Mouse (Mus musculus) A20 (cell line): ENCODE measurements at regions not wholly inside any gene's neighbourhood (a gene's known extent, or its start where the extent isn't known, plus 50 kb on each side); places are given as distances from the start of the nearest gene placed in this dataset.

Experiments
- DNase-seq: peaks from one replicate; pipeline ENCODE4 v3.0.0-alpha.2; 2011; ENCODE audit warnings: low read depth, low spot score

DNA sequence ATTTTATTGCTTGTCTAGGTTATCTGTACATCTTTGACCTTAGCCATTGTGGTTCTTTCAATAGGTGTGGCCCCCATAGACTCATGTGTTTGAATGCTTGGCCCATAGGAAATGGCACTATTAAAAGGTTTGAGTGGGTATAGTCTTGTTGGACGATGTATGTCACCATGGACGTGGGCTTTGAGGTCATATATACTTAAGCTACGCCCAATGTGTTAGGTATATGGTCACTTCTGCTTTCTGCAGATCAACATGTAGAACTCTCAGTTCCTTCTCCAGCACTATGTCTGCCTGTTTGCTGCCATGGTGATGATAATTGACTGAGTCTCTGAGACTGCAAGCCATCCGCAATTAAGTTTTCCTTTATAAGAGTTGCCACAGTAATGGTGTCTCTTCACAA is 366.8 kb downstream of the Epha4 start:
- DNase-seq = no peak

DNA sequence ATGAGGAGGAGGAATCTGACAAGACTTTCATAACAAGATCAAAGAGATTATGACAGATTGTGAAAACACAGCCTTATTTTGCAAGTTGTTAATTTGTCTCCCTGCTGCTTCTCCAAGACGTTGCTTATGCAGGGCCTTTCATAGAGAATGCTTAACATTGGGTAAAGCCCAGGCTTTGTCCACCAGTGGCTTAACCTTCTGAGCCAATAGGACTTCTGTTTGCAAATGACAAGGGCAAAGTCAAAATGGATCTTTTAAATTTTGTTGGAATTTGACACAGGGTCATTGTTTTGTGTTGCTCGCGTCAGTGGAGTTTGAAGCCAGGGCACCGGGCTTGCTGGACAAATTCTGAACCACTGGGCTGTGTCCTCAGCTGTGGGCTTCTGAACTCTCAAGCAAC is 346.6 kb downstream of the Epha4 start:
- DNase-seq = no peak

DNA sequence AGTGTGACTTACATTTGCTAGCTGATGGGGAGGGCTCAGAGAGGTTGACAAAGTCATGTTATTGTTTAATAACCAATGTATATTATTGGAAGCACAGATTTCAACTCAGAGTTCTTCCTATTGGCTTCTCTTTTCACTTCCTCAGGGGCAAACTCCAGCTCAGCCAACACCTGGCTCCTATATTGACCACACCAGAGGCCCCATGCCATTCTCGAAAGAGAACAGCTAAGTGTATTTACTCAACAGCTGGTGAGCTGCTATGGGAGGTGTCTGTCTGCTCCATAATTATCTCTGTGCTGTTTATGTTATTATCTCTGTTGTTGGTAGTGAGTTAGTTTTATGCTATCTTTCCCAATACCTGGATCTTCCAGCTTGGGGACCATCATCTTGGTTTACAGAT is 342.4 kb downstream of the Epha4 start:
- DNase-seq = no peak

DNA sequence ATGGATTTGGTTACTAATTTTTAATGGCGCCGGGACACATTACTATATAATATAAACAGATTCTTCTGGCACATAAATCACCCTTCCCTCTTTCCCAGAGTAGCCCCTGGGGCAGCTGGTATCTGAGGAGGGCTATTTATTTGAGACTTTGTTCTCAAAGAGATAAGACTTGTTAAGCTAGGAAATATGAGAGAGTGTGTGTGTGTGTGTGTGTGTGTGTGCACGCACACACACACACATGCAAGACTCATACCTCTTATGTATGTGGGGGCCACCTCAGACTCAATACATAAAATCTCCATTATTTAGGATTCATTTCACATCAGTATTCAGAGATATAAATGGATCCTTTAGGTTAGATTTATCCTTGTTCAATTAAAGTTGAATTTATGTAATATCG is 340.1 kb downstream of the Epha4 start:
- no peak for DNase-seq

DNA sequence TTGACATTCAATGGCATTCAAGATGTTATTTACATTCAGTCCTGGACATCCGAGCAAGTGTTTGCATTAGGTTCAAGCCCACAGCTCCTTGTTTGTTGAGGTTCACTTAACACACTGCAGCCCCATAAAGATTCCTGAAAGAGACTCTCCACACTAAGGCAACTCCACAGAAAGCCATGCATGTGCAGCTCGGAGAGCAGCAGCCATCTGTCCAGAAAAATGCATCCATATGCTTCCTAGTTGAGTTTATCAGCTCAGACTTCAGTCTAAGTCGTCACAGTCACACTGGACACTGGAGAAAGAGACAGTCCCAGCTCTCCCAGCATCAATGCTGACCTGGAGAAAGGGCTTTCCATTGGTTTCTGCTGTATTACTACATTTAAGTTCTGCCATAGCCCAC is 339.7 kb downstream of the Epha4 start:
- DNase-seq = no peak

DNA sequence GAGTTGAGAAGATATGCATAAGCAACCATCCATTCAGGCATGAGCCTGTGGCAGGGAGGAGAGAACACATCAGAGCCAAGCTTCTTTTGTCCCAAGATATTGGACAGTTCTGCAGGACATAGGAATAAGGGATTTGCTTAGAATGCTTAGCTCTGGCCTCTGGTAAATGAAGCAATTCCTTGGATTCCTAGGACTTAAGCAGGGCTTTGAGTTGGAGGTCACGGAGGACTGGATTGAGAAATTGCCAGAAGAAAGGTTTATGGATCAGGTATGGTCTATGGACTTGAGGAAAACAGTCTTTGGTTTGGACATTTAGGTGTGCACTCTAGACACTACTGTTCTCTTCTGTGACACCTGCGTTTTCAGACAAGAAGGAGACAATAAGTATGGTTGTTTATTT is 338.4 kb downstream of the Epha4 start:
- no peak for DNase-seq

DNA sequence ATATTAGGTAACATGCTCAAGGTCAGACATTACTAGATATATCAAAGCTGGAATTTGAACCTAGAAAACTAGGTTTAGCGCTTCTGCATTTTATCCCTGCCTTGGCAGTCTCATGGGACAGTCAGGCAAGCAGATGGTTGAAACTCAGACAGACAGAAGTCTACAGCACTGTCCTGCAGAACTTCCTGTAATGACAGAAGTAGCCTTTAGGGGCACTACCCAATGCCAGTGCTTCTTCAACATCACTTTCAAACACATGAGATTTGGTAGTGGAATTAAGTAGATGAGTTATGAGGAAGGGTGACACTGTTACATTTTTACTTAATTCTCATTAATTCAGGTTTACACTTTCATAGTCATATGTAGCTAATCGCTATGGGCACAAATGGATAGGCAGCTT is 330.9 kb downstream of the Epha4 start:
- DNase-seq = no peak

DNA sequence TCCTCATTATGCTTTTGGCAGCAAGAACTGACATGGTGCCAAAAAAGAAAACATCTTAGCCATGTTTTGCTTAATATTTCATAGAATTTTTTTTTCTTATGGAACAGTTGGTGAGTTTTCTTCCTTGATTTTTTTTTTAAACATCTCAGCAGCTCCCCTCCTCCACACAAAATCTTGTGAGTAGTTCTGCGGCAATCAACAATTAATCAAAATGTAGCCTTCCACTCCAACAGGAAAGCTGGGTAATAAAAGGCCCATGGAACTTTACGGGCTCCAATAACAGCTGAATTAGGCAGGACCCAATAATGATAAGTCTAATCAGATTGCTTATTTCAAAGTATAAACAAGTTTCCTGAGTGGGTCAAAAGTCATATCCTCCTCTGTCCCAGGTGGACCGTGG is 324.7 kb downstream of the Epha4 start:
- DNase-seq = no peak

DNA sequence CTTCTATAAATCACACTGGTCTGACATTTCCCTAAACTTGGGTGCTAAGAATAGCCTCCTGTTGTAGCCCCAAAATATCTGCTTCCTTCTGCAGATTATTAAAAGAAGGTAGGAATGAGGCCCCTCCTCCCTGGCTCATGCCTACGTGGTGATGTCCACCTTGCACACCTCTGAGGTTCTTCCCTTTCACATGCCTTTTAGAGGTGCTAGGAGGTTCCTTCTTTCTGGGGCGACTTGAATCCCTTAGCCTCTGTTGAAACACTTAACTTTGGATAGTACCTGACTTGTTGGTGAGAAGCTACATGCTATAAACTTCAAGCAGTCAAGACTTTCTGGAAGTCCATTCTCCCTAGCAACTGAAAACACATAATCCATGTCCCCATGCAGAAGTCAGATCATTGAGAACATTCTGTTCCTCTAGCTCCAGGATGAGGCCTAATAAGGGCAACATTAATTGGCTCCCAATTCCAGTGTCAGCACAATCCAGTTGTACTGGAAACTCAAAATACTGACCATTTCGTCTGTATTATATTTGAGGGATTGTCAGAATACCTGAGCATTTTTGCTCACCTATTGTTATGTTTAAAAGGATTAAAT is 313.5 kb downstream of the Epha4 start:
- DNase-seq = no peak

DNA sequence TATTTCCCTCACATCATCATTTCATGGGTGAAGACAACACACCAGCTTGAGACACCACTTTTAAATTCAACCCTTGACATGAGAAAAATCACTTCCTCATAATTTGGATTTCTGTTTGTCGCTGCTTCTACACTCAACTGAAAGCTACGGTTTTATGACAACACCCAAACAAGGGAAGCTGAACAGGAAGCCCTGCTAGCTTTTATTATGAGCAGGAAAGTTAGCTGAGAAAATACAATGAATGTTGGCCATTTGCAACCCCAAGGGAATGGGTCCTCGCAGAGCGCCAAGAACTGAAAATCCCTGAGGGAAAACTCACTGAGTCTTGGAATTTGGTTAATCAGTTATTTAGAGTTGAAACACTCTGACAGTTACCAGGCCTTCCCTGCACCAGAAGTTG is 311.9 kb downstream of the Epha4 start:
- no peak for DNase-seq

DNA sequence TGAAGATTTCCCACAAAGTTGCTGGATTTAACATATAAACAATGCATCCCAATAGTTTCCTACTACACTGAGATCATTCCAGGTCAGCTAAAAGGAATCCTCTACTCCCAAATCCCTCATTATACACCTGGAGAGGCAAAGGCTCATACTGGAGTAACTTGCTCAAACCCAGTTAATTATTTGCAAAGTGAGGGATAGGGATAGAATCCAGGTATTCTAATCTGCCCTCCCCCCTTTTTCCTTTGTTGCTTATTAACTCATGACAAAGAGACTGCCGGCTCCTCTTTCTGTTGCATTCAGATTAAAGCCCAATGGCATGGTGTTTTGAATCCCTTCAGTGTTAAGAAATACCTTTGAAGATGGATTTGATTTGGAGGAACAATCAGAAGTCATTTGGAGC is 308.4 kb downstream of the Epha4 start:
- no peak for DNase-seq

DNA sequence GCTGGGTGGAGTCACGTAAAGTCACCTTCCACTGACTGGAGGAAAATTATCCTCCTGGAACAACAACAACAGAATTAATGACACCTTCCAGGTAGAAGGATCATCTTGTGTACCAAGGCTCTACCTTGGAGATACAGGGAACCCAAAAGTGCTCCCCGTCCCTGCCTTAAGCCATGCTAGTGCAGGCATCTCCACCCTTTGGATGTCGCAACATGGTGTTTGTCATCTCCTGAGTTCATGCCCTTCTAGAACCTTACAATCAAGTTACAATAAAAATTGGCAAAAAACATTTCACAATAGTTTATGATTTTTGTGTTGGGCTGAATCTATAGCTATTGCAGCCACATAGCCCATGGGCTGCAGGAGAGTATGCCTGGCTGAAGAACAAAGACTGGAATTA is 305.5 kb downstream of the Epha4 start:
- no peak for DNase-seq

DNA sequence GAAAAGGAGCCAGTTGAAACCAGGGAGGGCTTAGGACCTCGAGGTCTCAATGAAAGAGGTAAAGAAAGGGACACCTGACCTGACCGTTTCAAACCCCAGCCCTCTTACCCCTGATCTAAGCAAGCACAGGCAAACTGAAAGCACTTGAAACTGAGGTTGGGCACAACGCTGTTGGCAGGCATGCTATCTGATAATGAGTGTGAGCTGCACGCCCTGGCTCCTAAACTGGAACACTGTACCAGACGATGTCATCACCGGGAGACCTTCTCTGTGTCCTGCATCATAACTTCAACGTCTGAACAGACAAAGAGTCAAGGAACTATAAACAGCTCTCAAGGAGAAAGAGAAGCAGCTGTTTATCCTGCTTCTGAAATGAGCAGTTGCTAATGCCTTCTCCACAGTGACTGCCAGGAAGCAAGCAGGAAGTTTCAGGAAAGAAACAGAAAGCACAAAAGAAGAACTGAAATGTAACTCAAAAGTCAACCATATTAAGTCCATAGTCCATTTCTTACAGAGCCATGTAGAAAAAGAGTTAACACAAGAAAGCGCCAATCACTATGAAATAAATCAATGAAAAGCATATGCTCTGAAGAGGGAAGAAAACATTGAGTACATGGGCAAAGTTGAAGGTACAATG is 301.3 kb downstream of the Epha4 start:
- DNase-seq = no peak

DNA sequence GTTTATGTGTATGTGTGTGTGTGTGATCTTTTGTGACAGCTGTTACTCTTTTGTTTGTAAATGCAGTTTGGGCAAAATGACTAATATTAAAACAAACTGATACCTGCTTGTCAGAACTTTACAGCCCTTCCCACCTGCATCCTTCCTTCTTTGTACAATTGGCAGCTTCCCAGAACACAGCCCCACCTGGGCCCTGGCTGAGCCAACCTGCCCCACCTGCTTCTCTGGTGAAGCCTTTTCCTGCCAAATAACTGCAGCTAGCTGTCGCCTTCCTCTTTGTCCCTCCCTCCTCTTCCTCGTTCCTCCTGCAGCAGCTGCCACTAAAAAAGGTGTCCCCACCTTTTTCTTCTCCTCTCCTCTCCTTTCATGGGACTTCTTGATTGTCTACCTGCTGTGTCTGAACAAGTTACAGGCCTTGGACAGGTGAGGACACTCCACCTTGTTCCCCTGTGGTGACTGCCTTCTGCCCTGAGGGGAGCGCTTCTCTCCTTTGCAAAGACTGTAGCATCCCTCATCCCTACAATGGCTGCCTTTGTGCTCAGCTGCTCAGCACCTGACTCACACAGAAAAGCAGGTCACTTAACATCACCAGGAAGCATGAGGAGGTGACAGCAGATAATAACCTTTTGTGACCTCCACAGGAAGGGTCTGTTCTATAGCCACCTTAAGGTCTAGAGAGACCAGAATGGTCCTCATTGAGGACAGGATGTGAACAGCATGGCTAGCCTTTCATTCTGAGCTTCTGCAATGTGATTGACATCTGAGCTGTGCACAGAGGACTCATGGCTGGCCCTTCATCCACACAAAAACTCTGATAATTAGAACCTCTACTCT is 295.2 kb downstream of the Epha4 start:
- no peak for DNase-seq

DNA sequence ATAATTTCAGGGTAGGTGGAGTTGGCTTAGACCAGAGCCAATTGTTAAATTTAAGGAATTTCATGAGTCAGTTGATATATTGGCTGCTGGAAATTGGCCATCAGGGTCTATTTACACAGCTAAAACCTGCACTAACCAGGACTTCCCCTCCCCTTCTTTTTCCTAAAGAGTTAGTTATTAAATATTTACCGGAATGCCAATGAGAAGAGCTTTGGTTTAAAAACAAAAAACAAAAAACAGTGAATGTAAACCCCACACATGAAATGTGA is 294.6 kb downstream of the Epha4 start:
- no peak for DNase-seq

DNA sequence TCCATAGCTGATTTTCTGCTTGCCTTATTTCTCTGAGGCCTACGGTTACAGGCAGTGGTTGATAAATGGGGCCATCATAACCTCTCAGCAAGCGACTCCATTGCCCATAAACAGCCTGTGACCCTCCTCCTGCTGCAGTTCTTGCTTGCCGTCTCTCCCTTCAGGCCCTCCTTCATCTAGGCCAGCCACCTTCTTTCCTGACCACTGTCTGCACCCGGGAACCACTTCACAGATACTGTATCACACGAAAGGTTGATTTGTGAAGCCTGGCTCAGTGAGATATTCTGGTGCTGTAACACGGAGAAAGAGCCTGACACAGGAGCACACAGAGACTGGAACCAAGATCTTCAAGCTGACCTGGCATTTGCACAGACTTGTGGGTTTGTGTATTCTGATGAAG is 294.1 kb downstream of the Epha4 start:
- no peak for DNase-seq

DNA sequence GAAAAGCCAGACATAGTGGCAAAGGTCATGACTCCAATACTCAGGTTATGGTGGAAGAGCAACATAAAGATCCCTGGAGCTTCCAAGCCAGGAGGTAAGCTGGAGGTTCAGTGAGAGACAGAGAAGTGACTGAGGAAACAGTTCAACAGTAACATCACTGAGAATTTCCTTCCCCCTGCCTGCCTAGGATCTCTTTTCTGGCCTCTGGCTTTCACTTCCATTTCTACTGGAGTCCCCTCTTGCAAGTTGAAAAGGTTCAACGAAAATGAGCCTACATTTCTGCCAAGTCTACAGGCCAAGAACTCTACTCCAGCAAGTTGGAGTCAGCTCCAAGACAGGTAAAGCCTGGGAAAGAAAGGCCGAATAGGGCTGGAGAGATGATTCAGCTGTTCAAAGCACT is 293.0 kb downstream of the Epha4 start:
- DNase-seq = no peak

DNA sequence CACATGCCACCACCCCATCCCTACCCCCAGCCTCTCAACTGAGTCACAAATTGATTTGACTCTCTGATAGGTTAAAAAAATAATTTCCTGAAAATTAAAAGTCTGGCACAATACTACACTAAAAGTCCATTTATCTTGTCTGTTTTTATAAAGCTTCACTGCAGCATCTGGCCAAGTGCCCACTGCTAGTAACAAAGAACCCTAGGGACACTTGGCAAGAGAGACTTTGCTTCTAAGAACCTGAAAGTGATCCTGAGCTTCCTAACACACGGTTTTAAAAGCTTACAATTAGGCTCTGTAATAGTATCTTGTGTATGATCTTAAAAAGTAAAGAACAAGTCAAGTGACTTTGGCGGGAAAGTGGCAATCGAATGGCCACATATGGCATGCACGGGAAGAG is 288.3 kb downstream of the Epha4 start:
- no peak for DNase-seq

DNA sequence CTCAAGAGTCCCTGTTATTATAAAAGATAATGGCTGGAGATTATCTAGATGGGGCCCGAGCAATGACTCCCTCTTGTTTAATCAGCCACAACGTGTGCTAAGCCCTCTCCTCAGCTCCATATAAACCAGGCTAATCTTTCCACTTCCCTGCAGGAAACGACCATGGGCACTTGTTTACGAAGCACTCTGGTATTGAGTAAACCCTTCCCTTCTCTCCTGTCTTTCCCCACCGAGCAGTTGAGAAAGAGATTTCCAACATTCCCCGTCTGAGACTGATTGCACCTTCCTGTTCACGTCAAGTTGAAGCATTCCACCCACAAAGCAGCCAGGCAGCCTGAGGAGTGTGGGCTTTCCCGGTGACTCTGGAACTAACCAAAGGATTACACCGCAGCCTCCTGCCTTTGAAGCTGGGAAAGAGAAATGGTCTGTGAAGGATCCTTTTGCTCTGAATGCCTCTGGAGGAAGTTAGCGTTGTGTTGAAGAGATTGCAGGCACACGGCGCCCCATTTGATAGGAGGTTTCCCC is 287.8 kb downstream of the Epha4 start:
- no peak for DNase-seq

DNA sequence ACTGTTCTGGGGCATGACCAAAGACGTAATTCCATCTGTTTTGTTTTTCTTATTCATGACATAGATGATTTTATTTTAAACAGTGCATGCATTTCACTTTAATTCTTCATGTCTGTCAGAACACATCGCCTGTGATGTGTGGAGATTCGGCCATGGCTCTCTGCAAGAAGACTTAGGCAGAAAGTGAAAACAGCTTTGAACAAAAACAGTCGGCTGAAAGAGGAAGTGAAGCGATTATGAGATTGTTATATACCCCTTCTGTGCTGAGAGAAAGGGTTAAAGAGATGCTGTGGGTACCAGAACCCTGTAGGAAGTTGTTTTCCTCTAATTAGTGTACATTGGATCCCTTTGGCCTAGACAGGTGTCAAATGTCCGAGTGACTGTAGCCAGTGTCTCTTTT is 287.1 kb downstream of the Epha4 start:
- DNase-seq = no peak

DNA sequence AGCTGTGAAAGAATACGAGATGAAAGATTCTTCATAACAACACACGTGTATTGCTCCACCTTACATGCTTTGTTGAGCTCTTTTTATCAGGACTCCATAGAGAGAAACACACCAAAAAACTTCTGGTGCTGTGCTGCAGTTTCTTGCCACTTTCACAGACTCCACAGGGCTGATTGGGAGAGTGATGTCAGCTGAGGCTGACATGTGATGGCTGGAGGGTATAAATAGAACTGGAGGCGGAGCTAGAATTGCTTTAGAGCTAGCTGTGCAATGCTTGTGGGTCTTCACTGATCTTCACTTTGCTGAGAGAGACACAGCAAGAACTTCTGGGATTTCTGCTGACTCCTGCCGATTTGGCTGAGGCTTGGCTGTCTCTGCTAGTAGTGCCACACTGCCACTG is 285.3 kb downstream of the Epha4 start:
- DNase-seq = no peak

DNA sequence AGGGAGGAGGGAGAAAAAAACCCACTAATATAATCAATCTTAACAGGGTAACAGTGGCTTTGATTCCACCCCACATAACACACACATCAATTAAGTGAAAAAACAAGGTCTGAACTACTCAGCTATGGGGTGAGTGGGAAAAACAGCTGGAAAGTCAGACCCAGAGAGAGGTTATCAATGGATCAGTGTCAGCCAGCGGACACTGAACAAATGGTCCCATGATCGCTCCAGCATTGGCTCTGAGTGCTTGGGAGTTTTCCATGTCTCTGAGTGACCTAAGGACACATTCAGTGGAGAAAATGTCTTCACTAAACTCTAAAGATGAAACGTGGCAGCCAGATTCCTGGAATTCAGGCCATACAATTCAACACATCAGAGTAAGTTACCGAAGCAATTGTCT is 281.9 kb downstream of the Epha4 start:
- no peak for DNase-seq

DNA sequence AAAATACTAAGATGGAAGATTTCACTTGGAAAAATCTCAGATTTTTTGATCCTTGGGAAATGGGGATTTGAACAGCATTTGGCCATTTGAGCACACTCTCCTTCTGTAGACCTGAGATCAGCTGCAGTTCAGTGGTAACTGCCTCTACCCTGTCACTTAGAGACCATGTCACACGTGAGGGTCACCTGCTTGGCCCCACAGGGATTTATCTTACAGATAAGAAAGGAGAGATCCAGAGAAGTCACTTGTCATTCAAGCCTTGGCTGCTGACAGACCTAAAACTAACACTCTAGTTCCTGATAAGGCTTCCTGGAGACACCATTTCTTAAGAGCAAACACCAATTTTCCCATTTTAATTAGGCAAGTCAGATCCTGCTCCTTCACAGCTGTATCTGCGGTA is 270.2 kb downstream of the Epha4 start:
- DNase-seq = no peak
